Mouse (Mus musculus): ENCODE data around the gene Ascc2.
"Not testable (repeated sequence)": the region's sequence is repeated elsewhere in the genome, so short reads cannot be mapped to it uniquely, and the experiment has no call there.

Gene Ascc2

GRCm38 (mm10) chr11:4634395-4634794, 3.2 kb upstream of the Ascc2 start:
- DNase-seq: no peak

GRCm38 (mm10) chr11:4636782-4637342, 685 bp upstream of the Ascc2 start:
- DNase-seq: no peak

GRCm38 (mm10) chr11:4638261-4638660, 714 bp downstream of the Ascc2 start:
- DNase-seq: no peak

- no peak for DNase-seq
Measured at GRCm38 (mm10) chr11:4641185-4641584, 3.6 kb downstream of the Ascc2 start.

DNA sequence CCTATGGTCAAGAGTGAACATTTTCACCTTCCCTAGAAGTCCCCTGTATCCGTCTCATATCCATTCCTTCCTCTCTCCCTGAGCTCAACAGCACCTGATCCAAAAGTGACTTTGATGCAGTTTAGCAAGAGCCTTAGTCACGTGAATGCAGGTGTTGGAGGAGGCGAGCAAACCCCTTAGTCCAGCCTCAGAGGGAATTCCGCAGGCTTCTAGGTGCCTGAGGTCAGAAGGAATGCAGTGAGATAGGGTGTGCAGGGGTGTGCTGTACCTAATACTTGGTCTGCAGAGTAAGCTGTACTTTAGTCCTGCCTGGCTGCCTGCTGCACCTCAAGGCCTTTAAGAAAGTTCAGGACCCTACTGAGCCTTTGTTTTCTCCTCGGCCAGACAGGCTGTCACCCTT, 6.2 kb downstream of the Ascc2 start:
- DNase-seq: no peak

DNA sequence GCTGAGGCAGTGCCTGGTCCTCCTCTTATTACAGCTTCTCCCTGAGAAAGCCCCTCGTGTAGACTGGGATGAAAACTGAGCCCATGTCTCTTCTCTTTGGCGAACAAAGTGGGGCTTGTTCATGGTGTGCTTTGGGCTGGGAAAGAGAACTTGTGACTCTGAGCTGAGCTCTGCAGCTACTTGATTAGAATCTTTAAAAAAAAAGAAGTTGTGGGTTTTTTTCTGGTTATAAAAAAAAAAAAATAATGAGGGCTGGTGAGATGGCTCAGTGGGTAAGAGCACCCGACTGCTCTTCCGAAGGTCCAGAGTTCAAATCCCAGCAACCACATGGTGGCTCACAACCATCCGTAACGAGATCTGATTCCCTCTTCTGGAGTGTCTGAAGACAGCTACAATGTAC, 7.6 kb downstream of the Ascc2 start:
- not testable (repeated sequence) for DNase-seq

DNA sequence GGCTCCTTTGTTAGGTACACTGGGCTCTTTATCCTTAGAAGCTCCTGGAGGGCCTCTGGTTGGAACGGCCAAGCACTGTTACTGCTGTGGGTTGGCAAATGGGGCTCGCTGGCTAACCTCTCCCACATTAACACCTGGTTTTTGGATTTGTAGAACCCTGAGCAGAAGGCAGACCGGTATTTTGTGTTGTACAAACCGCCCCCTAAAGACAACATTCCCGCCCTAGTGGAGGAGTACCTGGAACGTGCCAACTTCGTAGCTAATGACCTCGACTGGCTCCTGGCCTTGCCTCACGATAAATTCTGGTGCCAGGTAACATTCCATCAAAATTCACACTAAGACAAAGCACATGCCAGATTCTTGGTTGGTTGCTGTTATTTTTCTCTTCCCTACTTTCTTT, 8.9 kb downstream of the Ascc2 start:
- no peak for DNase-seq

DNA sequence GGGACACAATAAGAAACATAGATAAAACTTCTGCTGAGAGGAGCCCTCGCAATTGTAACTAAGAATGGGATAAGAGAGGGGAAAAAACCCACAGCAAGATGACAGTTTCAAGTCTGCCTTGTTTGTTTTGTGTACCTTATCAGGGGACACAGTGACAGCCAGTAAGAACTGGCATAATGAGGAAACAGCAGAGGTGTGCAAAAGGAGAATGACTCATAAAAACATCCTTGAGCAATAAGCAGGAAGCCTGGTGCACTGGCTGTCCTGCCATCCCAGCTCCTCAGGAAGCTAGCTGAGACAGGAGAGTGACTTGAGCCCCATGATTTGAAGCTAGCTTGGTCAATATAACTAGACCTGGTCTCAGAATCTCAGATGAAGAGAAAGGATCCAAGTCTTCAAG, 22.3 kb downstream of the Ascc2 start:
- no peak for DNase-seq

- no peak for DNase-seq
Measured at GRCm38 (mm10) chr11:4660309-4661025, 22.9 kb downstream of the Ascc2 start.

- DNase-seq: no peak
Measured at GRCm38 (mm10) chr11:4661324-4661723, 23.8 kb downstream of the Ascc2 start.

DNA sequence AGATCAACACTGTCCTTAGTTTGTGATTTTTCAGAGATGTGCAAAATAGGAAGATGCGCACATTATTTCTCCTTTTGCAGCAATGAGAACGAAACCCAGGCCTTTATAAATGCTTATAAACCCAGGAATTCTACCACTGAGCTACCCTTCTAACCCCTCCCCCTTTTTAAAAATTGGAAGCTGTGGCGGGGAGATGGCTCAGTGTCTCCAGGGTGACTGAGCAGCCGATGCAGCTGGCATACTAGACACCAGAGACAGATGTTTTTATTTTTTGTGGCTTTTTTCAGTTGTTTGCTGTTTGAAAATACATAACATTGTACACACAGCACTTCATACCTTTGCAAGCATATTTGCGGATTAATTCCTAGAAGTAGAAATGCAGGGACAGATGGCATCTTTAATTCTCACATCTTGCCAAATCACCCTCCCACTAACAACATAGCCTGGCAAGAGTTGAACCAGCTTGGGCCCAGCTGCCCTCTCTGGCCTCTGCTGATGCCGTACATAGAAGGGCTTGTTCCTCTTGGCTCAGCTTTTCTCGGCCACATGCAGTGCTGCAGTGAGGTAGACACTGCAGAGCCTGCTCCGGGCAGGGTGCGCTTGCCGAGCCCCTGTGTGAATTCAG, 24.4 kb downstream of the Ascc2 start:
- no peak for DNase-seq

DNA sequence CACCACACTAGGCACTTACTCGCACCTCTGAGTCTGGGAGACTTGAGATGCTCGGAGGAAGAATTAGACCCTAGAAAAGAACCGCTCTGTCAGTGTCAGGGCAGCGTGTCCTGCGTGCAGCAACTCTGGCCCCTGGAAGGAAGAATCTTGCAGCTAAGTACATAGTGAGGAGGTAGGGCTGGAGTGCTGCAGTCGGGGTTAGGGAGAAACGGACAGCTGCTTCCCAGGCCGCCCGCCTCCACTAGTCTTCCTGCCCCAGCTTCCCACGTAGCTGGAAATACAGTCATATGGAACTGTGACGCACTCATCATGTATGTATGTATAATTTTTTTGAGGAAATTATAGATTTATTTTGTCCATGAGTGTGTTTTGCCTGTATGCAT, 24.9 kb downstream of the Ascc2 start:
- DNase-seq: no peak

DNA sequence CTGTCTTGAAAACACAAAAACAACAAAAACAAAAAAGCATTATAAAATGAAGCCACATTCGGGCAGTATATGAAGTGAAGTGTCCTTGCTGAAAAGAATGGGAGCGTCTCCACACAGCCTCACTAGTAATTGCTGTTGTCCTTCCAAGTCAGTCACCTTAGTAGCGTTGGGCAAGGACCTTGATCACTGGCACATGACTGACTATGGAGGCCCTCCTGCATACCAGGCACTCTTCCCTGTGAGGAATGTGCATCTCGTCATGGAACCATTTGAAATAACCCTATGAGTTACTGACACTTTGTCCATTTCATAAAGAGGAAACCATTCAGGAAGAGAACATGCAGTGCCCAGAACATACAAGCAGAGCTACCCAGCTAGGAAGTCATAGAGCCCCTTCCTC, 34.2 kb downstream of the Ascc2 start:
- DNase-seq: no peak

GRCm38 (mm10) chr11:4674593-4674992, 37.0 kb downstream of the Ascc2 start:
- no peak for DNase-seq

DNA sequence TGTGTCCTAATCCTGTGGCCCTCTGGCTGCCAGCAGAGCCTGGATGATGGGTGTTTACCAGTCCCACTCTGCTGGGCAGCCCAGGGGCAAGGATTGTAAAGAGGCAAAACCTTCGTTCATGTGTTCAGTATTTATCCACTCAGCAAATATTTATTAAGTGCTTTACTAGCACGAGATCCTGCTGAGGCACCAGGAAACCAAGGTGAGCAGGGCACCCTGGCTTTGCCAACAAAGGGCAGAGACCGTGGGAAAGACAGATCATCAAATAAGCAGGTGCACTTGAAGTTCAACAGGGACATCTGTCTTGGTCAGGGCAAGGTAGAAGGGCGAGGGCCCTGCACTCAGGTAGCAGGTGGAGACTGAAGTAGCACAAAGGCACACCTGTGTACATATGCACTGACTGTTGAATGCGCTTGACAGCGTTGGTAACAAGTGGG, 37.6 kb downstream of the Ascc2 start:
- DNase-seq: no peak

- DNase-seq: no peak
Measured at GRCm38 (mm10) chr11:4675693-4676092, 38.1 kb downstream of the Ascc2 start.

DNA sequence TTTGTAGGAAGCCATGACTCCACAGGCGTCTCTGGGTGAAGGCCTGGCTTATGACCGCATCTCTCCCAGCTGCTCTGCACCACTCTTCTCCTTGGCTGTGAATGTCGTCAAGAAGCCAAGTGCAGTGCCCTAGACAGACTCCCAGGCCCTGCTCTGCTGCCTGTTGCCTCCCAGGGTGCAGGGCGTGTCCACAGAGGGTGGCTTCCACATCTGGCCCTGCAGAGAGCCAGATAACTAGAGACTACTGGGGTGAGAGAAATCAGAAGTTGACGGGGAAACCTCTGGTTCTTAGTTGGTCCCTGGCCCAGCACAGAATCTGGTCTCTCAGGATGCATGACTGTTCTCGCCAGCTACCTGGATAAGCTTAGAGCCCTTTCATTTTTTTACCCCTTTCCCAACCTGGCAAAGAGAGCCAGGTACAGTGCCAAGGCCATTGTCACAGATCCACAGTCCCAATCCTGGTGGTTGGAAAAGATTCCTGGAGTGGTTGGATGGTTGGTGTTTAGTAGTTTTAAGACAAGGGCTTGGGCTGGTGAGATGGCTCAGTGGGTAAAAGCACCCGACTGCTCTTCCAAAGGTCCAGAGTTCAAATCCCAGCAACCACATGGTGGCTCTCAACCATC, 39.8 kb downstream of the Ascc2 start:
- DNase-seq: no peak

GRCm38 (mm10) chr11:4678700-4679440, 41.3 kb downstream of the Ascc2 start:
- no peak for DNase-seq

GRCm38 (mm10) chr11:4679441-4679832, 41.9 kb downstream of the Ascc2 start:
- DNase-seq: no peak

- no peak for DNase-seq
Measured at GRCm38 (mm10) chr11:4680126-4680525, 42.6 kb downstream of the Ascc2 start.

DNA sequence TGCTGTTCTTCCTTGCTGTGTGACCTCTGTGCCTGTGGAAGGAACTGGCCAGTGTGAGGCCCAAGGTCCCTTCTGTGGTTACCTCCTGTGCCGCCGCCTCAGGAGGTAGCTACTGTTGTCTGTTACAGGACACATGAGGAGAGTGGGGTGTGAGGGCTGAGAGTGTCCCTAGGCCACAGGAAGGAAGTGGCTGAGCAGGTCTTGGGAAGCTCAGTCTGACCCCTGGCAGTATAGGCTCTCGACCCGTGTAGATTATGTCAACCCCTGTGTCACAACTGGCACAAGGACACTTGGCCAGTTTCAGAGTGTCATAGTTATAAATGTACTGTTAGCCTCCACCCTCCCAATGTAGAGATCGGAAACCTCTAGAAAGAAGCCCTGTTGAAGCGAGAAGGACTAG, 46.0 kb downstream of the Ascc2 start:
- DNase-seq: no peak

GRCm38 (mm10) chr11:4684186-4684585, 46.6 kb downstream of the Ascc2 start:
- DNase-seq: no peak

GRCm38 (mm10) chr11:4685071-4685470, 47.5 kb downstream of the Ascc2 start:
- DNase-seq: no peak

All from thymus, postnatal 14 days (tissue).